Mouse (Mus musculus) right cerebral cortex, adult 2 months (tissue): Measurements from ENCODE around the gene Sox5.

Source experiments
- DNase-seq, 2 experiments: peaks; one replicate each; pipeline ENCODE4 v3.0.0; 2021 to 2022; ENCODE audit warnings: low spot score in 2 of 2

Sox5 gene

DNA sequence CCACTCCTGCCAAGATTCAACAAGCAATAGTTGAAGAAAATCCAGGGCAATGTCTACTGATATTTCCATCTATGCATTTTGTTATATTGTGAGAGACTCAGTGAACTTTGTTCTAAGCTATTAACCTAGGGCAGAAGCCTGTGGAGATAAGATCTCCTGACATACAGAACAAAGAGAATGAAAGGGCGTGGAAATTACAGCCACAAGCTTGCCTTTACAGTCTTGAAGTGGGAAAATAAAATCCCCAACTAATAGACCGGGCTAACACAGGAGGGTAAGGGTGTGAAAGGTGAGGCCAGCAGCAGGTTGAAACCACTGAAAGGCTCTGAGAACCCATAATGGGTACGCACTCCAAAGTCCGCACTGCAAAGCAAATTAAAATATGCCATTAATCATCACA, 449.8 kb downstream of the Sox5 start:
- no peak for DNase-seq

DNA sequence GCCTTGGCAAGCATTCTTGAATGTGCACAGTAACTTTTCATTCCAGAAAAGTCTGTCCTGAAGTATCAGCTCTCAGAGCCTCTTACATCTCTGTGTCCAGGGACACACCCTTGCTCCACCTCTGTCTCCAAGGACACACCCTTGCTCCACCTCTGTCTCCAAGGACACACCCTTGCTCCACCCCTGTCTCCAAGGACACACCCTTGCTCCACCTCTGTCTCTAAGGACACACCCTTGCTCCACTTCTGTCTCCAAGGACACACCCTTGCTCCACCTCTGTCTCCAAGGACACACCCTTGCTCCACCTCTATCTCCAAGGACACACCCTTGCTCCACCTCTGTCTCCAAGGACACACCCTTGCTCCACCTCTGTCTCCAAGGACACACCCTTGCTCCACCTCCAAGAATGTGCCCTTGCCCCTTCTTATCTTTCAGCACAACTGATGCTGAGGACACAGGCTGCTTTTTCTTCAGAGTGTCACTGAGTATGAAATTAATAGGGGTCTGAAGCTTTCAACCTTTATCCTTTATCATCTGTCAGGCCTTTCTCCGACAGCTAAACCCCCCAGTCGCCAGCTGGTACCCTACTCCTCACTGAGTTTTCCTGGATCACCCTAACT, 452.4 kb downstream of the Sox5 start:
- no peak for DNase-seq

DNA sequence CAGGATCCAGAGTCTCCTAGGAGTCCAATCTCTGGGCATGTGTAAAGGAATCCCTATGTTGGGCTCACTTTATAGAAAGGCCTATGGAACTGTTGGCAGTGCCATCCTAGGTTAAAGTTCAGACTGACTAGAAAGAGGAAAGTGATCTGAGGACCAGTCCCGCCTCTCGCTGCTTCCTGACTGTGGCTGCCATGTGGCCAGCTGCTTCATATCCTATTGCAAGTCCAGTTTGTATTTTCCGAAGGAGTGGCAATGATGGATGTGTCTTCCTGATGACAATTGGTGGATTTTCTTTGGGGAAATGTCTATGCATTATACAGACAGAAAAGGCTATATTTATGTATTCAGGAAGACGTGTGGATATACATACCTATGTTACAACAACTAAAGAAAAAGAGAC, 453.0 kb downstream of the Sox5 start:
- DNase-seq = no peak

DNA sequence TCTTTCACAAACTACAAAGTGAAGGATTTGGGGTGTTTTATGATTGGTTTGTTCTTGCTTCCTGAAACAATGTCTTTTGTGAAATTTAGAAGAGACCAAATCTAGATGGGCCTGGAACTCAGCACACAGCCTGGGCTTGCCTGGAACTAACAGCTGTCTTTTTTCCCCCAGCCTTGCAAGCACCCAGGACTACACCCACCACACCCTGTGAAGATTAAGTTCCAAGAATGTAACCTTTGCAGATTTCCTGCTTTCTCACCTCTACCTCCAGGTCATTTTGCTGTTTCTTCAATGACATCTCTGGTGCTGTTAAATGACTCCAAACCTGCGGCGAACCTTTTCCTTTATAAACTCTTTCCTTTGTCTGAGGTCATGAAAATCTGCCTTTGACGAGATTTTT, 455.0 kb downstream of the Sox5 start:
- DNase-seq = no peak

DNA sequence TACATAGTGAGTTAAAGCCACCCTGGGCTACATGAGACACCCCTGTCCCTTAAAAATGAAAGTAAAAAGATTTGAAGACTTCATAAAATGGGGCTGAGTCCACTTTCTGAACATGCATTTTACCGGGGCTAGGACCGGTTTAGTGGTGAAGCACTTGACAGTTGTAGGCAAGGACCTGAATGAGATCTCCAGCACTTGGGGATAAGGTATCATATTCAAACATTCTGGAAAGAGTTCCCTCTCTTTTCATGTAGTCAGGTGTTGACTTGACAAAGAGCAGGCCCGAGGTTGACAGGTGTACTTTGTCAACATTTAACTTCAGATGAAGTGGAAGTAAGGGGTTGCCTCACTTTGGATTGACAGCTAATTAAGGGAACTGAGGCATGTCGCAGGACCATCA, 458.4 kb downstream of the Sox5 start:
- no peak for DNase-seq

DNA sequence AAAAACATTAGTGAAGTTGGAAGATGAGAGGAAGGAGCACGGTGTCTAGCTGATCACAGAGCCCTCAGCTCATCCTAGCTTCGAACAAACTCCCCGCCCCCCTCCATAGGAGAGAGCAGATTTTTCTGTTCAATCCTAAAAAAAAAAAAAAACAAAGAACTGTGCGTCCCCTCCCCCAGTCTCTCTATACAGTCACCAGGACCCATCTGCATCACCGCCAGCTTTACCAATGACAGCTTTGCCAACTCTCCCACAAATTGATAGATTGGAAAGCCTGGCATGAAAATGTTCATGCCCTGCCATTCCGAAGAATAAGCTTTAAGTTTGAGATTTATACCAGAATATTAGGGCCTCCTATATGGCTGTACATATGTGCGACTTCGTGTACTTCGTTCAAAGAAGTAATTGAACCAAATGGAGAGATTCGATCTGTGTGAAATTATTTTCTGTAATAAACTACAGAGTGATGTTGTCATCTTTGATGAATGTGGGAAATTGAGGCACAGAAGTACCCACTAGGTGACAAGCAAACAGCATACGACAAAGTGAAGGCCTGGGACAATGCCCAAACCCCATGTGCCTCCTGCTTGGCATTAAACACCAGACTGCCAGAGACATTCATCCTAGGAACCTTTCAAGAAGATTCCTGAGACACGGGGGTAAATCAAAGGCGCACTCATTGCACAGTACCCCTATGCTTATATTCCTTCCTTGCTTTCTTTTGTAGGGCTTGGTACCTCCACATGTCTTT, 459.3 kb downstream of the Sox5 start:
- DNase-seq = no peak

DNA sequence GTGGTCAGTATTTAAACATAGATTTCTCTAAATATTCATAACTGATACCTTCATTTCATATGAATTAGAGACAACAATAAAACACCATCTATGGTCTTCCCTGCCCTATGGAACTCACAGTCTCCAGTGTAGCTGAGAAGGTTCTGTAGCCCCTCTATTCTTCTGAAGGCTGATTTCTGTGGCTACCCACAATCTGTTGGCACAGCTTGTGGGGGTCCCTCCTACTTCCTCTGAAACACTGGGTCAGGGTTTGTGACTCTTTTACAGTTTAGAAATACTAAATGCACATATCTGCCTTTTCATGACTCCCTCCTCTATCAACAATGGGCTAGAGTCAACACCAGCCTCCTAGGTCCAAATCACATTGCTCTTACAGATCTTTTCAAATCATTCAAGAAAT, 461.4 kb downstream of the Sox5 start:
- no peak for DNase-seq

DNA sequence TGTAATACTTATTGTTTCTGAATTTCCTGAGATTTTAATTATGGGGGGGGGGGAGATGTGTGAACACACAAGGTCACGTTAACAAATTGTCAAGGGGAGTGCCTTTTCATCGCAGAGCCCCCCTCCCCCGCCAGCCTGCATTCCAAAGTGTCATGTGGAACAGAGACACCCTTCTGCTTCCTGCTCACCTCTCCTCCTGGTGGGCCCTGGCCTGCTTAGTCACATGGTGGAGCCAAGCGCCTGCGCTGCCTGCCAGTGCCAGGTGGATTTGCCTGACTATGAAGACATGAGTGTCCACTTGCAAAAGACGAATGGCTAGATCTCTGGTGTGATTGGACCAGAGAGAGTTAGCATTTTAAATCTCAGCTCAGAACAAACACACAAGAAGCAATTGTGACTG, 462.1 kb downstream of the Sox5 start:
- no peak for DNase-seq

DNA sequence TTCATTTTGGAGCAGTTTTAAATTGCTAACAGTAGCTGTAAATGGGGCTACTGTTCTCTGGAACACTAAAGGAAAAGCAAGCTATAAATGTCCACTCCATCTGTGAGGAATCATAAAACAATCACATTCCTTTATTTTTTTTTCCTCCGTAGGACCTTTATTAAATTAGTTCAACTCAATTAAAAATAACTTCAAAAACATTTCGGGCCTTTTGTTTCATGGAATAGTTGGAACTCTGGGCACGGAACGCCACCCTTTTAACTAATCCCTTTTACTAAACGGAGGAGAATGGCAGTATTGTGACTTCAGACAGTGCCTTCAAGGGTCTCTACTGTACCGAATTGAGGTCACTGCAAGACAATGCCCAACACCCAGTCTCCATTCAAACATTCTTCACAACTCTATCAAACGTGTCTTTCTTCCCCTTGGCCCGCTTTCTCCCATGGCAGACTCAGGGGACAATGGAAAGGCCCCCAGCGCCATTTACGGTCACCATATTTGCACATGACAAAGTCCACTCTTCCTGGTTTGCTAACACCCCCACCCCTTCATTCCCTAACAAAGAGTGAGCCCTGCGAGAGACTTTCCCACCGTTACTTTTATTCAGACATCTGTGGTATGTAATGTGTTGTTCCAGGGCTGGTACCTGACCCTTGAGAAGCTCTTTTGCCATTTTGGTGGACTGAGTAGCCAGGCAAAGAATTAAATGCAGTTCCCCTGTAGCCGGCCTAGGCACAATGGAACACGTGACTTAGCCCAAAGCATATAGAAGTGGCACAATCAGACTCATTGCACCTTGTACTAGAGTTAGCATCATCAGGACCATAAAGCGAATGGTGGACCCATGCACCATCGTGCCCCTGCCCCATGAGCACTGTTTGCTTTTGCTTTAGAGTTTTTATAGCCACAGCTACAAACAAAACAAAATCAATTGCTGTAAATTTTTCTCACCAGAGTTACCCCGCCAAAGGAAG, 468.7 kb downstream of the Sox5 start:
- DNase-seq = no peak

DNA sequence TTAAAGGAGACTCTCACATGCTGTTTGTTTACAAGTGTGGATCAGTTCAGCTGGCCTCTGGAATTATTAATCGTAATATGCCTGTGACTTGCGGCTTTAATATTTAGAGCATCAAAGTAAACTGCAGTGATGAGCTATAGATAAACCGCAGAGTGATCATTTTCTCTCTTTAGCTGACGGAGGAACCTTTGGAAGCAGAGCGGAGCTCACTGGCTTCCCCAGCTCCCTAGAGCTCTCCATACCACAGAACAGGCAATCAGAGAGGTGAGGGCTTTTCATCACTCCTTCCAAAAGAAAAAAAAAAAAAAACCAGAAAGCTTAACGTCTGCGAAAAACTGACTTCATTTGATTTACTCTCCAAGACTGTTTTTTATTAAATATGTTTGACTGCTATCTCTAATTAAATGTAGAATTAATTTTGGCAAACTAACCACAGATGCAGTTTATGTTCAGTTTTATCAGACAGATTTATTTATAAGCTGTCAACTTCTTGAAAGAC, 469.4 kb downstream of the Sox5 start:
- no peak for DNase-seq

DNA sequence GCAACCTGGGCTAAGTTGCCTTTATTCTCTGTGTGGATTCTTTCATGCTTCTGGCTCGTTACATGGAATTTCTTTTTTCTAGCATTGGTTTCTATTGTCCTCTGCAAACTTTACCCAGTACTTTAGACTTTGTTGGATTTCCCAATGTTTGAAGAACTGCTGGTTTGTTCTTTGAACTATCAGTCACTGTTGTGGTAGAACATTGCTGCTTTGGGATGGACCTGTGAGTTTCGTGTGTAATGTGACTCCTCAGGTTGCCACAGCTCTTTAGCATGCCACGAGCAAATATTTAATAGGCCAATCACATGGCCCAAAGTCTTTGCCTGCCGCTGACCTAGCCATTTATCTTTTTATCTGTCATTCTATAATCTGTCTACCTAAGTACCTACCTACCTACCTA, 470.0 kb downstream of the Sox5 start:
- DNase-seq = no peak

DNA sequence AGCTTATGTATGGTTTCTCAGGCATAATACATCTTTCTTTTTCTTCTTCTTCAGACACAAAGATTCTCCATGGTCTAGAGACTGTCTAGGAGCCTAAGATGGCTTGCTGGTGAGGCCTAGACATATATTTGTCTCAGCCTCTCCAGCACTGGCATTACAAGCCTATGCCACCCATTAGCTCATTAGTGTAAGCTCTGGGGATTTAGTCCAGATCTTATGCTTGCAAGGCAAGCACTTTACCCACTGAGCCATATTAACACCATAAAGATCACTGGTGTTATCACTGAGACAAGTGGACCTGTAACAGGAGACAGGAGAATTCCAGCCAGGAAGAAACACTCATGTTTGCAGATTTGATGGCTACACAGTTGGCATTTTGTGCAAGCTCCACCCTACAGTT, 472.6 kb downstream of the Sox5 start:
- no peak for DNase-seq

DNA sequence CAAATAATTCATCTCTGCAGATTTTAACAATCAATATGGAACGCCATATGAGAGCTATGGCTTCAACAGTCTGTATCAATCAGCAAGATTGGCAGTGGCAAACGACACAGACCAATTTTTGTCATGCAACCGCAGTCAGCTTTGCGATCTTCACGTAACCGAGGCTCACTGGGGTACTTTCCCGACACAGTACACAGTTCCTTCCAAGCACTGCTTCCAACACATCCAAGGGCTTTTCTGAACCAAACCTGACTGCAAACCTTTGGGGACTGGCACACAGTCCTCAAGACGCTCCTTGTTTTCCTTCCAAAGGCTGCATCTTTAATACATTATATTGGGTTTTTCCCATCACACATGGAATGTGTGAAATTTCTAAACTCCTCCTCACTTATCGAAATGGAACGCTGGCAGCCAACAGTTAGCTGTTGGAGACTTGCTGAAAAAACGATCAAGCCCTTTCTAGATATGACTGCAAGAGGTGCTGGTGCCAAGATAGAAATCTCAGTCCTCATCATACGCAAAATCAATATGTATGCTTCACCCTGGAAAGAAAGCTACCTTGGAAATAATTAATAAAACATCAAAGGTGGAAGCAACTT, 474.1 kb downstream of the Sox5 start:
- DNase-seq = no peak

DNA sequence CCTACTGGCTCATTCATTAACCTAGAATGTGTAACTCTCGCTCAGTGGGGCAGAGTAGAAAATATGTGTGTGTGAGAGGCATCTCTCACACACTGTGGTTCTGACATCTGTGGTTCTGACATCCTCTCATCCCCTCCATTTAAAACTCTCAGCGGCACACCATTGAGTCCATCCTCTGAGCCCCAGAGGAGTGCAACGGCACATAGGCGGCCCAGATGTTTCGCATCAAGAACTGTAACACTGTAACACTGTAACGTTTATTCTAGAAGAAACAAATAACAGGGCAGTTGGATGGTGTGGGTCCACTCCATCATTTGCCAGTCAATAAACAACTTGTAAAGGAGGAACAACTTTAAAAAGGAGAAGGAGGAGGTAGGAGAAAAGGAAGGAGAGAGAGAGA, 479.0 kb downstream of the Sox5 start:
- no peak for DNase-seq

DNA sequence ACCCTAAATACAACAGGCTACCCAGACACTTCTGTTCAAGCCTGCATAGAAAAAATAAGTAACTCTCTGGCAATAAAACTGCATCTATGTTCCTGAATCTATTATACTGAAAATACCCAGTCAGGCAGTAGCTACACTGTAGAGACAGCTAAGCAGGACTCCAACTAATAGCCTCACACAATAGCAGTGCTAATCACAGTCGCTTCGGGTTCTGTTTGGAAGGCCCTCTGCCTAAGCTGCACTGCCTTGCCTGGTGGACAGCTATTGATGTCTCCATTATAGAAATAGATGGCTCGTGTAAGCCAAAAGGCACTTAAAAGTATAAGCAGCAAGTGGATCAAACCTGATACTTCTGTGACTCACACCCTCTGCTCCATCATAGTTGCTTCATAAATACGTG, 480.7 kb downstream of the Sox5 start:
- DNase-seq = no peak

DNA sequence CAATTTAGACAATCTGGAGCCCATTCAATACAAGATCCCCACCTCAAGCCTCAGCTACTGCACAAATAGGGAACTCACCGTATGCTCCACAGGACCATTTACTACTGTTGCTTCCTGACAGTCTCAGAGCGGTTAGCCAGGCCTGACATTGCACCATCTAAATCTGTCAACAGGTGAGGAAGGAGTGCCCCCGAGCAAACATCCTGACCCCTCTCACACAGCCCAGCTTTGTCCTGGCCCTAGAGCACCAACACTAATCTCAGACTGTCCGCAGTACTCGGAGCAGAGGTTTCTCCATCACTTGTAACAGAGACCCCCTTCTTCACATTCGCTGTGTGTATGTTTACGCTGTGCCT, 482.3 kb downstream of the Sox5 start:
- DNase-seq = no peak

DNA sequence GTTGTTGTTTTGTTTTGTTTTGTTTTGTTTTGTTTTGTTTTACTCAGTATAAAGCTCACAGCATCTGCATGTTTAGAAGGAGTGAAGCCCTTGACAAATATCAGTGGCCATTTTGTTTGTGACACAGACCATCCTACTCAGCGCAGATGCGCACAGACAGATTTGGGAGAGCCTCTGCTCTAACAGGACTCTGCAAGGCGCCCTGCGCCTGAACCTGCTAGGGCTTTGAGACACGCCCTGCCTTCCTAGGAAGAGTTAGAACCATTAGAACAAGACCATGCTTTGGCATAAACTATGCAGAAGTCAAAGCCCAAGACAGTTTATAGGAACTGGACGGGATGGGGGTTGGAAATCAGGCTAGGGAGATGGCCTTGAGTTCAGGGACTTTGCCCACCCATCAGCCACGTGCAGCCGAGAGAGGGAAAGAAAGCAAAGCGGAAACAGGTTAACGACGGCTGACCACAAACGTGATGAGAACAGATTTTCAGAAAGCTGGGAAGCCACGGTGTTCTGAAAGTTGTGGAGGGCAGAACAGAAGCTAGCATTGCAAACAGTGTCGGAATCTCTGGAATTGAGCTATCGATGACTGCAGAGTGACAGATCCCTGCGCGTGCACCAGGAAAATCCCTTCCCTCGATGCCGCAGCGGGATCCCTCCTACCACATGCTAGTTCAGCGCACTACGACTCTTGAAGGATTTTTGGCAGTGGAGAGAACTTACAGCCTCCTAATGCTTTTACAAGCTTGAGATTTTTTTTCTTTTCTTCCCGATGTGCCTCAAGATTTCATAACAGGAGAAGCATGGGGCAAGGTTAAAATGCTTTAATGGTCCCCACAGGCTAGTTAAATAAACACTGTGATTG, 482.9 kb downstream of the Sox5 start:
- no peak for DNase-seq

DNA sequence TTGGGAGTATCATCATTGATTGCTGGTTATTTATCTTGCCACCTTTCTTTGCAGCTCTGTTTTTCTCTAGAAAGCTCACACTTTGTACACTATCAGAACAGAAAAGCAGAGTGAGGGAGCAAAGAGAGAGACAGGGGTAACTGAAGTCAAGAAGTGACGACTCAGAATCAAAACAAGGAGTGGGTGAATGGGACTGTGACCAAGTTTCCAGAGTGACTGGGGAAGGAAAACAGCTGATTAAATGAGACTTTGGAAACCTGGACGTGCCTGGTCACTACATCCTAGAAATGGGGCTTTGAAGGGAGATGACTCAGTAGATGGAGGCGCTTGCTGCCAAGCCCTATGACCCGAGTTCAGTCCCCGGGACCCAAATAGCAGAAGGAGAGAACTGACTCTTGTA, 483.9 kb downstream of the Sox5 start:
- DNase-seq = no peak

DNA sequence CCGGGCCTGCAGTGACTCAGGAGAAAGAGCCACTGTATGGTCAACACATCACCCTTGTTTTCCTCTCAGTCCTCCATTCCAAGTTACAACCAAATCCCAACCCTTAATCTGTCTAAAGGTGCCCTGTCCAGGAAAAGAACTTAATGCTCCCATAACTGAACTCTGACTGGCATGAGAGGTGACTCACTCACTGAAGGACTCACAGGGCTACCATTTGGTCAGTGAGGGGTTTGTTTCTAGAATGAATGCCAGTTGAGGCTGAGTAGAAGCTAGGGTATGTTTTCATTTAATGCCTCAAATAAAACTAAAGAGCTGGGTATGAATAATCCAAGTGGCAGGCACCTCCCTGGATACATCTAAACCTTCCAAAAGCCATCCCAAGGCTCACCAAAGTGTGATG, 484.6 kb downstream of the Sox5 start:
- no peak for DNase-seq

DNA sequence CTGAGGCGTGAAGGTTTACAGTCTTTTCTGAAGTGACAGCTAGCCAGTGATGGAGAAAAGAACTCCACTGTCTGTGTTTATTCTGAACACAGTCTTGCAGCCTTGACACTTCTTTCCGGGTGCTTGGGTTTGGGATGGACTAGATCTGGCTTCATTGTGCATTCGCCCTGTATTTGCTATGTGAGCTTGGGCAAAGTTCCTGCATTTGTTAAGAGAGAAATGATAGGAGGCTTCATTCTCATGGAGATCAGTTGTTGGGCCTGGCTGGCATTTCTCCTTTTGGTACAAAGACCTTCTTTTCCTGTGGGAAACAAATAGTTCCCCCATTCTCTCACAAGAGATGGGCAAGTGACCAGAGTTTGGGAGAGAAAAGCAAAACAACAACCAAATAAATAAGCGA, 490.3 kb downstream of the Sox5 start:
- no peak for DNase-seq

DNA sequence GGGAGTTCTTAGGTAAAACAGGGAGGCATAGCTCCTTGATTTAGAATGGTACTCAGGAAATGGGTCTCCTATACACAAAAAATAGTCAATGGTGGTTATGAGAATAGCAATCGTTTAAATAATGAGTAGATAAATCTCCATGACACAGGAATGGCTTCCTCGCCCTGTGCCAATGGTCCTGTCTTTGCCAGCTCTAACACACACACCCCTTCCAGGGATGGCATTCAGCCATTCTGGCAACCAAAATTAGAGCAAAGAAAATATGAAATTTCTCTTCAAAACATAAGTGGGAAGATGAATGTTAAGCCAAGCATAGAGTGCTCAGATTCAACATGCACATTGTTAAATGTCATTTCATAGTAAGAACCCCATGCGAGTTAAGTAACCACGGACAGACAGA, 495.7 kb downstream of the Sox5 start:
- peak in 1 of 2 experiments; percentile 8 for DNase-seq
